10 mouse cellular contexts compared by ENCODE assay signal in genomic region chr15:83085901-83086300, GRCm38 (mm10). TPM values are rescaled to one million over a fixed set of nuclear protein-coding genes. Genes with fewer than 3 reads are reported as not detected.
DNase-seq lines count a peak whose midpoint lies in the region; ATAC-seq and TF ChIP-seq lines count a peak whose summit lies in the region.
"Had no signal": no experiment of that assay in that cellular context is flagged by ENCODE, and none has a peak within 500 bp of the region (broad histone marks: within the 10 kb centered on the region; RNA-seq: fewer than 3 reads in every experiment).

No protein-coding gene starts in this region.

- ATAC-seq in heart, postnatal 0 days (ENCODE audit: insufficient read depth, low read depth), result peak; percentile 43; the same call in 1 of the 2 replicates
- no peak for ATAC-seq in forebrain, embryonic 16.5 days

- H3K9me3 ChIP-seq in heart, postnatal 0 days (replicated peaks; ENCODE audit: control insufficient read depth, low read length), result no peaks in the 10 kb centered on the region
- H3K9me3 ChIP-seq in limb, embryonic 10.5 days (replicated peaks), result no peaks in the 10 kb centered on the region
- H3K9me3 ChIP-seq in forebrain, embryonic 16.5 days (ENCODE audit: control insufficient read depth, low read length), result no peaks in the 10 kb centered on the region
- H3K9me3 ChIP-seq: embryonic facial prominence, embryonic 12.5 days; limb, embryonic 15.5 days had no signal

- TF ChIP-seq EP300 in heart, postnatal 0 days (IDR thresholded peaks at IDR 0.05; ENCODE audit: low read depth), result no peak

- TF ChIP-seq CTCF in heart, postnatal 0 days (IDR thresholded peaks at IDR 0.05; ENCODE audit: low read depth), result peak; percentile 71

- H3K9ac ChIP-seq in heart, postnatal 0 days (replicated peaks; ENCODE audit: low read depth, low read length), result no peak overlapping the region
- no peak overlapping the region for H3K9ac ChIP-seq in forebrain, embryonic 16.5 days (replicated peaks; ENCODE audit: low read depth, low read length)
- H3K9ac ChIP-seq: embryonic facial prominence, embryonic 12.5 days; limb, embryonic 15.5 days had no signal

- no peak overlapping the region for H3K27ac ChIP-seq in heart, postnatal 0 days (ENCODE audit: low read depth)
- H3K27ac ChIP-seq in limb, embryonic 10.5 days, result no peak overlapping the region
- H3K27ac ChIP-seq in forebrain, embryonic 16.5 days (ENCODE audit: low read length), result no peak overlapping the region
- H3K27ac ChIP-seq: embryonic facial prominence, embryonic 12.5 days; limb, embryonic 15.5 days had no signal

- peak; percentile 59 for DNase-seq in heart, postnatal 0 days (ENCODE audit: low spot score)
- DNase-seq in heart, postnatal 25 days (ENCODE audit: low spot score), result no peak
- DNase-seq in 3T3-L1 (ENCODE audit: low read depth, low spot score) (peak; percentile 48), NIH3T3 (ENCODE audit: low read depth) (peak; percentile 76)
- peak; percentile 55 for DNase-seq in embryo, embryonic 9.5 days (ENCODE audit: extremely low spot score)
- peak; percentile 62 for DNase-seq in limb, embryonic 10.5 days (ENCODE audit: low spot score)
- DNase-seq in skeletal muscle tissue, adult 2 months (ENCODE audit: low read depth, low spot score), result peak; percentile 17

- H3K4me1 ChIP-seq in heart, postnatal 0 days (ENCODE audit: control insufficient read depth, insufficient read depth), result no peaks in the 10 kb centered on the region
- peaks cover 42% of the 10 kb centered on the region for H3K4me1 ChIP-seq in limb, embryonic 10.5 days
- peaks cover 17% of the 10 kb centered on the region for H3K4me1 ChIP-seq in forebrain, embryonic 16.5 days (replicated peaks; ENCODE audit: control insufficient read depth, insufficient read depth, low read length)

- WGBS in heart, postnatal 0 days, result 23% methylated on average over 7 of the region's 7 CpGs
- WGBS in limb, embryonic 10.5 days, result 33% methylated on average over 7 of the region's 7 CpGs
- WGBS in forebrain, embryonic 16.5 days, result 41% methylated on average over 7 of the region's 7 CpGs

- intact Hi-C loops in heart, postnatal 25 days (cut with DNase I), result no loop called here

- H3K36me3 ChIP-seq in heart, postnatal 0 days (replicated peaks; ENCODE audit: control insufficient read depth, insufficient read depth, low read length), result no peaks in the 10 kb centered on the region
- H3K36me3 ChIP-seq in limb, embryonic 10.5 days, result no peaks in the 10 kb centered on the region
- no peaks in the 10 kb centered on the region for H3K36me3 ChIP-seq in forebrain, embryonic 16.5 days (ENCODE audit: control insufficient read depth, insufficient read depth)
- H3K36me3 ChIP-seq: embryonic facial prominence, embryonic 12.5 days; limb, embryonic 15.5 days had no signal

- no peak overlapping the region for H3K4me3 ChIP-seq in heart, postnatal 0 days (ENCODE audit: low read depth, low read length)
- no peak overlapping the region for H3K4me3 ChIP-seq in limb, embryonic 10.5 days
- H3K4me3 ChIP-seq in forebrain, embryonic 16.5 days (replicated peaks; ENCODE audit: low read length), result no peak overlapping the region
- H3K4me3 ChIP-seq: embryonic facial prominence, embryonic 12.5 days; limb, embryonic 15.5 days had no signal

- peaks cover 8% of the 10 kb centered on the region for H3K27me3 ChIP-seq in heart, postnatal 0 days (ENCODE audit: control insufficient read depth, insufficient read depth, low read length)
- peaks cover 63% of the 10 kb centered on the region for H3K27me3 ChIP-seq in limb, embryonic 10.5 days (ENCODE audit: low read depth, poor library complexity, severe bottlenecking)
- H3K27me3 ChIP-seq in forebrain, embryonic 16.5 days (replicated peaks; ENCODE audit: control insufficient read depth, insufficient read depth, low read length), result no peaks in the 10 kb centered on the region; the same call in 1 of the 2 replicates

- no peak overlapping the region for H3K4me2 ChIP-seq in heart, postnatal 0 days (ENCODE audit: low read depth, low read length)
- no peak overlapping the region for H3K4me2 ChIP-seq in forebrain, embryonic 16.5 days (ENCODE audit: low read length)
- H3K4me2 ChIP-seq: embryonic facial prominence, embryonic 12.5 days; limb, embryonic 15.5 days had no signal

RNA-seq across cellular contexts. Expression of gene Serhl, which starts 3.4 kb away (rescaled TPM):
- total RNA-seq in heart, postnatal 0 days (2014; rRNA removed; ENCODE audit: low replicate concordance), result 80.4 and 110 TPM in 2 replicates
- polyA plus RNA-seq in heart, postnatal 0 days (2015; fragmentation: Nextera tagmentation; extraction: Ambion mirVana), result 81.6 and 84.0 TPM in 2 replicates
- 10 to 100 TPM; 40.5 to 44.8 TPM for total RNA-seq in heart, postnatal 25 days (2021)
- polyA plus RNA-seq in limb, embryonic 10.5 days (2016; fragmentation: Nextera tagmentation; extraction: Ambion mirVana), result 42.8 and 49.1 TPM in 2 replicates
- 24.6 and 30.2 TPM in 2 replicates for polyA plus RNA-seq in forebrain, embryonic 16.5 days (2015; fragmentation: Nextera tagmentation; extraction: Ambion mirVana)

RNA-seq across cellular contexts. Expression of gene Rrp7a, which starts 36.7 kb away (rescaled TPM):
- 116 and 121 TPM in 2 replicates for total RNA-seq in heart, postnatal 0 days (2014; rRNA removed; ENCODE audit: low replicate concordance)
- 24.6 and 26.2 TPM in 2 replicates for polyA plus RNA-seq in heart, postnatal 0 days (2015; fragmentation: Nextera tagmentation; extraction: Ambion mirVana)
- total RNA-seq in heart, postnatal 25 days (2021), result 10 to 100 TPM; 40.3 to 41.9 TPM
- 66.9 and 76.5 TPM in 2 replicates for polyA plus RNA-seq in limb, embryonic 10.5 days (2016; fragmentation: Nextera tagmentation; extraction: Ambion mirVana)
- 85.1 and 90.8 TPM in 2 replicates for polyA plus RNA-seq in forebrain, embryonic 16.5 days (2015; fragmentation: Nextera tagmentation; extraction: Ambion mirVana)

RNA-seq across cellular contexts. Expression of gene Nfam1, which starts 52.8 kb away (rescaled TPM):
- total RNA-seq in heart, postnatal 0 days (2014; rRNA removed; ENCODE audit: low replicate concordance), result 0.38 and 0.54 TPM in 2 replicates
- polyA plus RNA-seq in heart, postnatal 0 days (2015; fragmentation: Nextera tagmentation; extraction: Ambion mirVana), result 0.99 and 1.2 TPM in 2 replicates
- 1 to 10 TPM; 2.9 TPM for total RNA-seq in heart, postnatal 25 days (2021)
- 2.6 and 2.9 TPM in 2 replicates for polyA plus RNA-seq in limb, embryonic 10.5 days (2016; fragmentation: Nextera tagmentation; extraction: Ambion mirVana)
- polyA plus RNA-seq in forebrain, embryonic 16.5 days (2015; fragmentation: Nextera tagmentation; extraction: Ambion mirVana), result 1.5 and 1.7 TPM in 2 replicates
